Mouse (Mus musculus) adrenal gland, postnatal 4 days (tissue): ENCODE measurements around the gene Snd1. TPM values are rescaled to one million over a fixed set of nuclear protein-coding genes. Genes with fewer than 3 reads are reported as not detected.
"Not testable (repeated sequence)": the region's sequence is repeated elsewhere in the genome, so short reads cannot be mapped to it uniquely, and the experiment has no call there.

Experiments
- DNase-seq, 2 experiments: peaks; one replicate each; pipeline ENCODE4 v3.0.0; 2021 to 2022; ENCODE audit warnings: low spot score in 2 of 2, mixed read lengths in 2 of 2
- total RNA-seq, 2 experiments: library from RNA; stranded (reverse); gene quantifications; 2 replicates each; pipeline ENCODE4 v1.2.3; 2021

Gene Snd1
- total RNA-seq, 2 experiments from 2014 or later, result 148 to 163 TPM

- DNase-seq, result no peak
Observed at GRCm38 (mm10) chr6:28895004-28895515, 420.1 kb downstream of the Snd1 start.

- no peak for DNase-seq
Observed at GRCm38 (mm10) chr6:28895726-28896125, 420.8 kb downstream of the Snd1 start.

GRCm38 (mm10) chr6:28896762-28897320 is 421.9 kb downstream of the Snd1 start:
- DNase-seq, result no peak

GRCm38 (mm10) chr6:28897326-28898085 is 422.6 kb downstream of the Snd1 start:
- no peak for DNase-seq

GRCm38 (mm10) chr6:28898836-28899235 is 423.9 kb downstream of the Snd1 start:
- DNase-seq, result peak; percentile 21 to 36

GRCm38 (mm10) chr6:28902573-28902972 is 427.6 kb downstream of the Snd1 start:
- DNase-seq, result no peak

- DNase-seq, result no peak
Observed at GRCm38 (mm10) chr6:28904417-28904816, 429.5 kb downstream of the Snd1 start.

GRCm38 (mm10) chr6:28905301-28905700 is 430.4 kb downstream of the Snd1 start:
- DNase-seq, result no peak

- DNase-seq, result no peak
Observed at GRCm38 (mm10) chr6:28909866-28910265, 434.9 kb downstream of the Snd1 start.

- no peak for DNase-seq
Observed at GRCm38 (mm10) chr6:28914981-28915380, 440.0 kb downstream of the Snd1 start.

GRCm38 (mm10) chr6:28916630-28917029 is 441.7 kb downstream of the Snd1 start:
- DNase-seq, result no peak

- no peak for DNase-seq
Observed at GRCm38 (mm10) chr6:28919346-28919745, 444.4 kb downstream of the Snd1 start.

GRCm38 (mm10) chr6:28922371-28922770 is 447.4 kb downstream of the Snd1 start:
- no peak for DNase-seq

GRCm38 (mm10) chr6:28923091-28923824 is 448.3 kb downstream of the Snd1 start:
- DNase-seq, result no peak

GRCm38 (mm10) chr6:28923837-28924236 is 448.9 kb downstream of the Snd1 start:
- DNase-seq, result no peak

GRCm38 (mm10) chr6:28927987-28928386 is 453.0 kb downstream of the Snd1 start:
- not testable (repeated sequence) for DNase-seq

GRCm38 (mm10) chr6:28929169-28929803 is 454.3 kb downstream of the Snd1 start:
- not testable (repeated sequence) for DNase-seq

GRCm38 (mm10) chr6:28931234-28931633 is 456.3 kb downstream of the Snd1 start:
- no peak for DNase-seq

- no peak for DNase-seq
Observed at GRCm38 (mm10) chr6:28931636-28932327, 456.8 kb downstream of the Snd1 start.

GRCm38 (mm10) chr6:28932328-28932937 is 457.5 kb downstream of the Snd1 start:
- DNase-seq, result no peak
